30 mouse cellular contexts compared by ENCODE assay signal in genomic region chr13:100026013-100026412, GRCm38 (mm10).
"Had no signal": no experiment of that assay in that cellular context is flagged by ENCODE, and none has a peak within 500 bp of the region (broad histone marks: within the 10 kb centered on the region; RNA-seq: fewer than 3 reads in every experiment).

No protein-coding gene starts in this region.

- DNase-seq: left cerebral cortex, postnatal 4 days; liver, embryonic 13.5 days; lung, adult 18-20 months; lung, adult 2 months; lung, embryonic 14.5 days; lung, postnatal 10 days; lung, postnatal 14 days; lung, postnatal 36 days; lung, postnatal 4 days; midbrain, embryonic 14.5 days had no signal

- ATAC-seq: liver, embryonic 12.5 days; lung, postnatal 0 days; midbrain, embryonic 13.5 days; midbrain, embryonic 15.5 days; midbrain, embryonic 16.5 days had no signal

- H3K27me3 ChIP-seq: limb, embryonic 12.5 days; limb, embryonic 13.5 days; limb, embryonic 15.5 days; liver, embryonic 12.5 days; liver, embryonic 13.5 days; liver, embryonic 15.5 days; lung, embryonic 15.5 days; megakaryocyte, embryonic 14.5 days; midbrain, embryonic 12.5 days; midbrain, embryonic 13.5 days; midbrain, embryonic 15.5 days; neural tube, embryonic 12.5 days had no signal

- H3K4me1 ChIP-seq: limb, embryonic 10.5 days; limb, embryonic 12.5 days; limb, embryonic 13.5 days; limb, embryonic 15.5 days; liver, embryonic 12.5 days; liver, embryonic 13.5 days; liver, embryonic 15.5 days; lung, embryonic 15.5 days; megakaryocyte, embryonic 14.5 days; midbrain, embryonic 10.5 days; midbrain, embryonic 12.5 days; midbrain, embryonic 13.5 days; midbrain, embryonic 15.5 days; neural tube, embryonic 12.5 days had no signal

- H3K27ac ChIP-seq: left cerebral cortex, adult 2 months; limb, embryonic 10.5 days; limb, embryonic 12.5 days; limb, embryonic 13.5 days; limb, embryonic 15.5 days; liver, embryonic 12.5 days; liver, embryonic 13.5 days; liver, embryonic 14.5 days; liver, embryonic 15.5 days; lung, embryonic 15.5 days; macrophage; midbrain, embryonic 10.5 days; midbrain, embryonic 12.5 days; midbrain, embryonic 13.5 days; midbrain, embryonic 15.5 days; neural tube, embryonic 12.5 days had no signal

- H3K4me3 ChIP-seq: left cerebral cortex, adult 2 months; limb, embryonic 10.5 days; limb, embryonic 12.5 days; limb, embryonic 13.5 days; limb, embryonic 15.5 days; liver, embryonic 12.5 days; liver, embryonic 13.5 days; liver, embryonic 15.5 days; lung, embryonic 15.5 days; megakaryocyte, embryonic 14.5 days; midbrain, embryonic 10.5 days; midbrain, embryonic 12.5 days; midbrain, embryonic 13.5 days; midbrain, embryonic 15.5 days; myocyte; neural tube, embryonic 12.5 days had no signal

- H3K4me2 ChIP-seq: limb, embryonic 12.5 days; limb, embryonic 13.5 days; limb, embryonic 15.5 days; liver, embryonic 12.5 days; liver, embryonic 13.5 days; liver, embryonic 15.5 days; lung, embryonic 14.5 days; lung, embryonic 15.5 days; midbrain, embryonic 11.5 days; midbrain, embryonic 12.5 days; midbrain, embryonic 13.5 days; midbrain, embryonic 15.5 days; neural tube, embryonic 12.5 days had no signal

- H3K9me3 ChIP-seq: limb, embryonic 10.5 days; limb, embryonic 12.5 days; limb, embryonic 13.5 days; limb, embryonic 15.5 days; liver, embryonic 12.5 days; liver, embryonic 13.5 days; liver, embryonic 15.5 days; lung, embryonic 15.5 days; megakaryocyte, embryonic 14.5 days; midbrain, embryonic 10.5 days; midbrain, embryonic 12.5 days; midbrain, embryonic 13.5 days; midbrain, embryonic 15.5 days; neural tube, embryonic 12.5 days had no signal

- H3K9ac ChIP-seq: limb, embryonic 12.5 days; limb, embryonic 13.5 days; limb, embryonic 15.5 days; liver, embryonic 12.5 days; liver, embryonic 13.5 days; liver, embryonic 14.5 days; liver, embryonic 15.5 days; lung, embryonic 14.5 days; lung, embryonic 15.5 days; midbrain, embryonic 12.5 days; midbrain, embryonic 13.5 days; midbrain, embryonic 15.5 days; neural tube, embryonic 12.5 days had no signal
